Mouse (Mus musculus): ENCODE data around the gene Tmem167b. TPM values are rescaled to one million over a fixed set of nuclear protein-coding genes. Genes with fewer than 3 reads are reported as not detected.

Gene Tmem167b
- polyA plus RNA-seq, 2 experiments, result 14.8 to 43.9 TPM

- Histone ChIP-seq H3K4me1 (ENCODE audit: control insufficient read depth, insufficient read depth, low read length) (peaks cover 16% of the 10 kb centered on the region), H3K4me3 (replicated peaks; ENCODE audit: low read length) (no peak overlapping the region), H3K27me3 (ENCODE audit: control insufficient read depth, insufficient read depth, low read length) (no peaks in the 10 kb centered on the region), H3K36me3 (ENCODE audit: control insufficient read depth, insufficient read depth, low read length) (no peaks in the 10 kb centered on the region), H3K9me3 (ENCODE audit: control insufficient read depth, low read length) (no peaks in the 10 kb centered on the region), H3K9ac (ENCODE audit: low read depth, low read length, severe bottlenecking) (no peak overlapping the region), H3K4me2 (replicated peaks; ENCODE audit: low read depth, low read length, severe bottlenecking) (no peak overlapping the region), H3K27ac (replicated peaks; ENCODE audit: low read depth, low read length) (no peak overlapping the region)
- DNase-seq (ENCODE audit: low spot score) (peak; percentile 61), ATAC-seq (ENCODE audit: low FRiP score, low read depth) (peak; percentile 53; the same call in 1 of the 2 replicates)
- TF ChIP-seq POLR2A (IDR thresholded peaks at IDR 0.05; ENCODE audit: borderline replicate concordance, extremely low read depth, insufficient read depth, insufficient read length), result no peak
- WGBS, result 51% methylated on average over 3 of the region's 4 CpGs
Measured at GRCm38 (mm10) chr3:108508745-108509474, 53.4 kb downstream of the Tmem167b start.

Small RNA genes lying within 50 kb of the gene (microRNA-seq; reads per million reads assigned to microRNA genes)
- gene Gm22860, result not detected

Other genes starting within 250 kb of the Tmem167b start
- gene Mybphl, start 197.6 kb downstream of the Tmem167b start, polyA plus RNA-seq (2012; rRNA removed), result not detected in 2 replicates
- not detected in 2 replicates for gene Mybphl, start 197.6 kb downstream of the Tmem167b start, polyA plus RNA-seq (2014; fragmentation: Nextera tagmentation; extraction: Ambion mirVana)
- gene Psrc1, start 178.6 kb downstream of the Tmem167b start, polyA plus RNA-seq (2012; rRNA removed), result 86.7 and 91.5 TPM in 2 replicates
- 38.0 and 39.1 TPM in 2 replicates for gene Psrc1, start 178.6 kb downstream of the Tmem167b start, polyA plus RNA-seq (2014; fragmentation: Nextera tagmentation; extraction: Ambion mirVana)
- 18.9 and 23.3 TPM in 2 replicates for gene Celsr2, start 146.9 kb downstream of the Tmem167b start, polyA plus RNA-seq (2012; rRNA removed)
- 10.5 and 15.5 TPM in 2 replicates for gene Celsr2, start 146.9 kb downstream of the Tmem167b start, polyA plus RNA-seq (2014; fragmentation: Nextera tagmentation; extraction: Ambion mirVana)
- gene Sars, start 117.3 kb downstream of the Tmem167b start, polyA plus RNA-seq (2012; rRNA removed), result 52.4 and 80.2 TPM in 2 replicates
- 108 and 118 TPM in 2 replicates for gene Sars, start 117.3 kb downstream of the Tmem167b start, polyA plus RNA-seq (2014; fragmentation: Nextera tagmentation; extraction: Ambion mirVana)
- 0.13 and 0.27 TPM in 2 replicates for gene 1700013F07Rik, start 28.3 kb downstream of the Tmem167b start, polyA plus RNA-seq (2012; rRNA removed)
- gene 1700013F07Rik, start 28.3 kb downstream of the Tmem167b start, polyA plus RNA-seq (2014; fragmentation: Nextera tagmentation; extraction: Ambion mirVana), result 0.30 TPM in 1 of 2 replicates, not detected in the other
- gene 5330417C22Rik, start 25.9 kb downstream of the Tmem167b start, polyA plus RNA-seq (2012; rRNA removed), result 0.39 and 0.42 TPM in 2 replicates
- gene 5330417C22Rik, start 25.9 kb downstream of the Tmem167b start, polyA plus RNA-seq (2014; fragmentation: Nextera tagmentation; extraction: Ambion mirVana), result 0.82 and 0.83 TPM in 2 replicates
- gene Taf13, start 9.2 kb upstream of the Tmem167b start, polyA plus RNA-seq (2012; rRNA removed), result 16.3 and 25.7 TPM in 2 replicates
- 33.1 and 40.4 TPM in 2 replicates for gene Taf13, start 9.2 kb upstream of the Tmem167b start, polyA plus RNA-seq (2014; fragmentation: Nextera tagmentation; extraction: Ambion mirVana)
- gene Wdr47, start 28.8 kb upstream of the Tmem167b start, polyA plus RNA-seq (2012; rRNA removed), result 14.2 and 14.3 TPM in 2 replicates
- gene Wdr47, start 28.8 kb upstream of the Tmem167b start, polyA plus RNA-seq (2014; fragmentation: Nextera tagmentation; extraction: Ambion mirVana), result 12.9 and 13.3 TPM in 2 replicates
- gene Clcc1, start 91.4 kb upstream of the Tmem167b start, polyA plus RNA-seq (2012; rRNA removed), result 79.4 and 81.3 TPM in 2 replicates
- 78.0 and 87.7 TPM in 2 replicates for gene Clcc1, start 91.4 kb upstream of the Tmem167b start, polyA plus RNA-seq (2014; fragmentation: Nextera tagmentation; extraction: Ambion mirVana)
- gene Gpsm2, start 159.8 kb upstream of the Tmem167b start, polyA plus RNA-seq (2012; rRNA removed), result 38.2 and 55.2 TPM in 2 replicates
- 120 and 121 TPM in 2 replicates for gene Gpsm2, start 159.8 kb upstream of the Tmem167b start, polyA plus RNA-seq (2014; fragmentation: Nextera tagmentation; extraction: Ambion mirVana)
- gene Aknad1, start 177.2 kb upstream of the Tmem167b start, polyA plus RNA-seq (2012; rRNA removed), result 3.4 and 3.6 TPM in 2 replicates
- 2.2 TPM in 2 replicates for gene Aknad1, start 177.2 kb upstream of the Tmem167b start, polyA plus RNA-seq (2014; fragmentation: Nextera tagmentation; extraction: Ambion mirVana)

Measured in limb, embryonic 14.5 days (tissue).